In the genomic region with DNA sequence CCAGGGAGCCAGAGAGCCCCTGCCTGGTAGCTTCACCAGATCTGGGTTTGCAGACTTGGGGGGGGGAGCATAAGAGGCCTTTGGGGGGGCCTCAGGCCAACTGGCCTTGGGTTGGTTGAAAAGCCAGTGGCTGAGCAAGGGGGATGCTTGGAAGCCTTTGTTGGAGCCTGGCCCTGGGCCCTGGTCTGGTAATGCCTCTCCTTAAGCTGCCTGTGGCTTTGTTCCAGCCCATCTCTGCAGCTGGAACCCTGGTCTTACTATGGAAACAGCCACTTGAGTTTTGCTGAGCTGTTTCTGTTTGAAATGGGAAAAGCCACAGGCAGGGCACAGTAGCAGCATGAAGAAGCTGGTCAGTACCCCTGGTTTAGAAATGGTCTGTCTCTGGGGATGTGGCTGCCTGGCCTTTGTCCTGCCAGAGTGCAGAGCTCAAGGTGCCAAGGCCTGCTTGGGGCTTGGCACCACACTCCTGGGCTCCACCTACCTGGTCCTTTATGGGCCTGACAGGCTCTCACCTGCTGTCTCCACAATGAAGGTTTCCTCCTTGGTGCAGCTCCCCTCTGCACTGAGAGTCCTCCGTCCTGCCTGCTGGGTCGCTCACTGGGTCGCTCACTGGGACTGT, we compare ENCODE assay signal across 14 mouse cellular contexts. TPM values are rescaled to one million over a fixed set of nuclear protein-coding genes. Genes with fewer than 3 reads are reported as not detected.
A peak's percentile ranks its signal among the peaks of the same experiment; 100 is the strongest.
DNase-seq lines count a peak whose midpoint lies in the region; ATAC-seq lines count a peak whose summit lies in the region.
"Had no signal": no experiment of that assay in that cellular context is flagged by ENCODE, and none has a peak within 500 bp of the region (broad histone marks: within the 10 kb centered on the region; RNA-seq: fewer than 3 reads in every experiment).

No protein-coding gene starts in this region.

- no peaks in the 10 kb centered on the region for H3K27me3 ChIP-seq in kidney, embryonic 16.5 days (ENCODE audit: insufficient read depth, low read length)
- no peaks in the 10 kb centered on the region for H3K27me3 ChIP-seq in hindbrain, embryonic 15.5 days
- H3K27me3 ChIP-seq in neural tube, embryonic 13.5 days = no peaks in the 10 kb centered on the region

- DNase-seq in adrenal gland, postnatal 14 days = peak; percentile 13
- DNase-seq in adrenal gland, adult 8-10 months = no peak
- DNase-seq in kidney, postnatal 36 days = peak; percentile 44 to 58
- no peak for DNase-seq in frontal cortex, postnatal 25 days (ENCODE audit: low spot score in 2 of 2)
- no peak for DNase-seq in gastrocnemius, postnatal 25 days
- DNase-seq: adrenal gland, adult 2 months; cerebellum, adult 11-12 months; thymus, postnatal 36 days had no signal

- H3K4me3 ChIP-seq in kidney, embryonic 16.5 days (ENCODE audit: low read length) = no peak overlapping the region
- no peak overlapping the region for H3K4me3 ChIP-seq in hindbrain, embryonic 15.5 days
- H3K4me3 ChIP-seq in neural tube, embryonic 13.5 days = no peak overlapping the region
- H3K4me3 ChIP-seq: erythroblast, embryonic 14.5 days had no signal

- no peak overlapping the region for H3K27ac ChIP-seq in kidney, embryonic 16.5 days (ENCODE audit: low read length)
- peak overlapping the region; percentile 54 for H3K27ac ChIP-seq in hindbrain, embryonic 15.5 days (replicated peaks)
- H3K27ac ChIP-seq in neural tube, embryonic 13.5 days (replicated peaks) = no peak overlapping the region; the same call in 1 of the 2 replicates
- H3K27ac ChIP-seq: macrophage had no signal

- H3K36me3 ChIP-seq in kidney, embryonic 16.5 days (ENCODE audit: insufficient read depth, low read length) = no peaks in the 10 kb centered on the region
- no peaks in the 10 kb centered on the region for H3K36me3 ChIP-seq in hindbrain, embryonic 15.5 days
- H3K36me3 ChIP-seq in neural tube, embryonic 13.5 days = no peaks in the 10 kb centered on the region
- H3K36me3 ChIP-seq: G1E had no signal

- ATAC-seq in kidney, embryonic 16.5 days (ENCODE audit: low FRiP score, low TSS enrichment) = no peak
- ATAC-seq in hindbrain, embryonic 15.5 days (ENCODE audit: low FRiP score, low read depth) = no peak
- ATAC-seq in neural tube, embryonic 13.5 days (ENCODE audit: low read depth) = no peak

- H3K4me2 ChIP-seq in kidney, embryonic 16.5 days (replicated peaks; ENCODE audit: low read depth, low read length) = no peak overlapping the region
- peak overlapping the region; percentile 70 for H3K4me2 ChIP-seq in hindbrain, embryonic 15.5 days
- H3K4me2 ChIP-seq in neural tube, embryonic 13.5 days = peak overlapping the region; percentile 88

- 86% methylated on average over 3 of the region's 3 CpGs for WGBS in kidney, embryonic 16.5 days
- WGBS in hindbrain, embryonic 15.5 days = 86% methylated on average over 3 of the region's 3 CpGs
- whole genome bisulfite sequencing in neural tube, embryonic 13.5 days = 86% methylated on average over 3 of the region's 3 CpGs

- no peak overlapping the region; the same call in 1 of the 2 replicates for H3K9ac ChIP-seq in kidney, embryonic 16.5 days (replicated peaks; ENCODE audit: low read length)
- 0 out of 2 replicates have a peak overlapping the region, but pooled peaks have one; percentile 15 for H3K9ac ChIP-seq in hindbrain, embryonic 15.5 days
- H3K9ac ChIP-seq in neural tube, embryonic 13.5 days = 0 out of 2 replicates have a peak overlapping the region, but pooled peaks have one; percentile 18

- peaks cover 36% of the 10 kb centered on the region for H3K4me1 ChIP-seq in kidney, embryonic 16.5 days (ENCODE audit: insufficient read depth, low read length)
- peaks cover 48% of the 10 kb centered on the region for H3K4me1 ChIP-seq in hindbrain, embryonic 15.5 days (replicated peaks)
- H3K4me1 ChIP-seq in neural tube, embryonic 13.5 days (replicated peaks) = peaks cover 53% of the 10 kb centered on the region

- H3K9me3 ChIP-seq in kidney, embryonic 16.5 days (ENCODE audit: low read length) = no peaks in the 10 kb centered on the region
- H3K9me3 ChIP-seq in hindbrain, embryonic 15.5 days = no peaks in the 10 kb centered on the region
- no peaks in the 10 kb centered on the region for H3K9me3 ChIP-seq in neural tube, embryonic 13.5 days

RNA-seq across cellular contexts. Expression of a gene that starts 3.5 kb away (rescaled TPM):
- total RNA-seq in adrenal gland, postnatal 14 days (2021) = 5.2 and 8.5 TPM in 2 replicates
- 1 to 10 TPM; 3.0 to 7.7 (median 5.2) TPM for total RNA-seq in adrenal gland, adult 8-10 months (2022)
- polyA plus RNA-seq in kidney, embryonic 16.5 days (2015; fragmentation: Nextera tagmentation; extraction: Ambion mirVana) = 34.9 and 36.5 TPM in 2 replicates
- polyA plus RNA-seq in hindbrain, embryonic 15.5 days (2015; fragmentation: Nextera tagmentation; extraction: Ambion mirVana) = 28.1 and 34.2 TPM in 2 replicates
- 34.7 and 35.1 TPM in 2 replicates for polyA plus RNA-seq in neural tube, embryonic 13.5 days (2015; fragmentation: Nextera tagmentation; extraction: Ambion mirVana)
- 1 to 10 TPM; 2.4 to 2.8 TPM for total RNA-seq in gastrocnemius, postnatal 25 days (2021)
- polyA plus RNA-seq: erythroblast, embryonic 14.5 days; G1E; macrophage had no signal

Comparison
In these comparisons a context has a peak if more than half of its experiments do, and no peak if none do; other contexts are left out.
1. DNase-seq: peak in adrenal gland, postnatal 14 days (single experiment) and kidney, postnatal 36 days (2 of 2); none in adrenal gland, adult 8-10 months (single experiment), frontal cortex, postnatal 25 days (0 of 2) and gastrocnemius, postnatal 25 days (single experiment).